ENCODE assay signal across 9 mouse cellular contexts in the genomic region with DNA sequence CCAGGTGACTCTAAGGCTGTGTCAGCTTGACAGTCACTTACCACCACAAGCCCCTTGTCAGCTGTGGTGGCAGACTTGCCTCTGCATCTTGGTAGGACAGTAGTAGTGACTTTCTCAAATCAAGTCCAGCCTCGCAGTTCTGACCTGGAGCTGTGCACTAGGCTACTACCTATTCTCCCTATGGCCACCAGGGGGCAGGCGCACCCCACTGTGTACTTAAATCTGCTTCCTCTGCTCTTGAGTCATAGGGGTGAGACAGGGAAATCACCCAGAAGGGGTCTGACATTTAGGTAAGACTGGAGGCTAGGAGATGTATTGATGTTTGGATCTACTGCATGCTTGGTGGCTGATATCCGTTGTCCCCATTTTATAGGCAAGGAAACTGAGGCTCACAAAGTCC. TPM values are rescaled to one million over a fixed set of nuclear protein-coding genes. Genes with fewer than 3 reads are reported as not detected.
DNase-seq lines count a peak whose midpoint lies in the region; ATAC-seq and TF ChIP-seq lines count a peak whose summit lies in the region.
"Had no signal": no experiment of that assay in that cellular context is flagged by ENCODE, and none has a peak within 500 bp of the region (broad histone marks: within the 10 kb centered on the region; RNA-seq: fewer than 3 reads in every experiment).

No protein-coding gene starts in this region.

- no peak overlapping the region for H3K9ac ChIP-seq in embryonic facial prominence, embryonic 14.5 days (ENCODE audit: low read depth, low read length)
- H3K9ac ChIP-seq: embryonic facial prominence, embryonic 15.5 days had no signal

- H3K36me3 ChIP-seq in embryonic facial prominence, embryonic 14.5 days (ENCODE audit: control insufficient read depth, insufficient read depth, low read length) = 0 out of 2 replicates have a peak, but pooled peaks cover 5% of the 10 kb centered on the region
- H3K36me3 ChIP-seq in spleen, adult 2 months (ENCODE audit: control insufficient read depth, insufficient read depth, low read length) = no peaks in the 10 kb centered on the region

- no peak overlapping the region for H3K4me3 ChIP-seq in left cerebral cortex, adult 2 months
- no peak overlapping the region for H3K4me3 ChIP-seq in bone marrow, adult 2 months (replicated peaks; ENCODE audit: control insufficient read depth, low read depth, low read length)
- no peak overlapping the region for H3K4me3 ChIP-seq in embryonic facial prominence, embryonic 14.5 days (ENCODE audit: low read depth, low read length)
- no peak overlapping the region for H3K4me3 ChIP-seq in spleen, adult 2 months (ENCODE audit: extremely low read depth, insufficient read depth, insufficient read length)
- H3K4me3 ChIP-seq: embryonic facial prominence, embryonic 15.5 days had no signal

- H3K27me3 ChIP-seq in embryonic facial prominence, embryonic 14.5 days (replicated peaks; ENCODE audit: control insufficient read depth, insufficient read depth, low read length) = no peaks in the 10 kb centered on the region
- H3K27me3 ChIP-seq in spleen, adult 2 months (ENCODE audit: control insufficient read depth, insufficient read depth, low read length) = no peaks in the 10 kb centered on the region
- H3K27me3 ChIP-seq: embryonic facial prominence, embryonic 15.5 days had no signal

- 14% methylated on average over 3 of the region's 3 CpGs for WGBS in bone marrow, adult 2 months
- WGBS in embryonic facial prominence, embryonic 14.5 days = 8% methylated on average over 3 of the region's 3 CpGs
- WGBS in spleen, adult 2 months = 12% methylated on average over 3 of the region's 3 CpGs

- H3K9me3 ChIP-seq in embryonic facial prominence, embryonic 14.5 days (ENCODE audit: control insufficient read depth, low read length) = no peaks in the 10 kb centered on the region
- H3K9me3 ChIP-seq: embryonic facial prominence, embryonic 15.5 days had no signal

- intact Hi-C loops in left cerebral cortex, adult 2 months (cut with DNase I) = loop anchor here (2.0 to 10.0 kb wide), 3 partner anchors 122 to 832 kb away; partner anchors contain the start of gene Nme6
- intact Hi-C loops in left cerebral cortex, postnatal 14 days (cut with DNase I) = loop anchor here (5.0 kb wide), 1 partner anchor 122 kb away; no protein-coding TSS in a partner anchor

- no peak overlapping the region for H3K4me2 ChIP-seq in embryonic facial prominence, embryonic 14.5 days (ENCODE audit: low read depth, low read length)
- H3K4me2 ChIP-seq: embryonic facial prominence, embryonic 15.5 days had no signal

- no peak for TF ChIP-seq POLR2A in bone marrow, adult 2 months (IDR thresholded peaks at IDR 0.05; ENCODE audit: borderline replicate concordance, control insufficient read depth, low read depth, low read length)
- no peak for TF ChIP-seq POLR2A in spleen, adult 2 months (IDR thresholded peaks at IDR 0.05; ENCODE audit: low read depth, low read length)

- TF ChIP-seq CTCF in left cerebral cortex, adult 2 months (IDR thresholded peaks at IDR 0.05) = no peak; the same call in none of the 2 replicates
- peak; percentile 98 for TF ChIP-seq CTCF in bone marrow, adult 2 months (IDR thresholded peaks at IDR 0.05; ENCODE audit: control insufficient read depth, insufficient read depth, low read length)
- peak; percentile 89; the same call in 1 of the 2 replicates for TF ChIP-seq CTCF in spleen, adult 2 months (IDR thresholded peaks at IDR 0.05; ENCODE audit: extremely low read depth, insufficient read depth, insufficient read length, insufficient replicate concordance)

- peaks cover 12% of the 10 kb centered on the region; the same call in 1 of the 2 replicates for H3K4me1 ChIP-seq in bone marrow, adult 2 months (ENCODE audit: control insufficient read depth, insufficient read depth, low read length)
- no peaks in the 10 kb centered on the region for H3K4me1 ChIP-seq in embryonic facial prominence, embryonic 14.5 days (ENCODE audit: control insufficient read depth, insufficient read depth, low read length)
- H3K4me1 ChIP-seq in spleen, adult 2 months (ENCODE audit: control insufficient read depth, insufficient read depth, insufficient read length) = peaks cover 6% of the 10 kb centered on the region; the same call in 1 of the 2 replicates

- peak; percentile 65; the same call in 1 of the 2 replicates for ATAC-seq in embryonic facial prominence, embryonic 14.5 days (ENCODE audit: low read depth)
- peak; percentile 62 to 78 for ATAC-seq in hematopoietic stem cell, adult 5-6 weeks (replicated peaks in 1 of 2; ENCODE audit: insufficient read depth in 1 of 2, low FRiP score in 2 of 2, low TSS enrichment in 1 of 2, low read depth in 1 of 2, poor library complexity in 2 of 2, severe bottlenecking in 2 of 2)
- ATAC-seq in megakaryocyte-erythroid progenitor cell, adult 5-6 weeks (replicated peaks; ENCODE audit: low FRiP score, low TSS enrichment, poor library complexity, severe bottlenecking) = peak; percentile 72

- peak; percentile 63 to 64 for DNase-seq in left cerebral cortex, adult 2 months (ENCODE audit: extremely low spot score in 1 of 2, low spot score in 2 of 2)
- no peak for DNase-seq in left cerebral cortex, adult 8-10 months (ENCODE audit: low spot score in 2 of 2)
- DNase-seq in embryonic facial prominence, embryonic 14.5 days (ENCODE audit: low spot score) = peak; percentile 69
- DNase-seq in left cerebral cortex, postnatal 14 days (ENCODE audit: low spot score in 2 of 2) = peak; percentile 71 to 76
- peak in 1 of 2 experiments; percentile 68 for DNase-seq in spleen, adult 2 months (ENCODE audit: low read depth in 1 of 2, low spot score in 2 of 2)

- H3K27ac ChIP-seq in left cerebral cortex, adult 2 months = no peak overlapping the region
- no peak overlapping the region for H3K27ac ChIP-seq in bone marrow, adult 2 months (ENCODE audit: control insufficient read depth, insufficient read depth, low read depth, low read length, poor library complexity)
- H3K27ac ChIP-seq in embryonic facial prominence, embryonic 14.5 days (replicated peaks; ENCODE audit: low read depth, low read length) = no peak overlapping the region
- H3K27ac ChIP-seq in spleen, adult 2 months (ENCODE audit: insufficient read depth, low read length) = no peak overlapping the region
- H3K27ac ChIP-seq: embryonic facial prominence, embryonic 15.5 days had no signal

RNA-seq across cellular contexts. Expression of gene Pfkfb4, which starts 9.1 kb away (rescaled TPM):
- 10 to 100 TPM; 15.8 to 17.7 TPM for total RNA-seq in left cerebral cortex, adult 2 months (2021)
- 10 to 100 TPM; 15.0 to 17.6 (median 15.2) TPM for total RNA-seq in left cerebral cortex, adult 8-10 months (2022)
- polyA plus RNA-seq in bone marrow, adult 2 months (2011; ENCODE audit: insufficient read depth, insufficient read length, low replicate concordance, missing spikeins) = 15.4 and 35.2 TPM in 2 replicates
- 7.4 TPM in 2 replicates for polyA plus RNA-seq in embryonic facial prominence, embryonic 14.5 days (2014; fragmentation: Nextera tagmentation; extraction: Ambion mirVana)
- 15.3 and 40.1 TPM in 2 replicates for total RNA-seq in hematopoietic stem cell, adult 5-6 weeks (2017)
- 10 to 100 TPM; 15.9 to 16.7 TPM for total RNA-seq in left cerebral cortex, postnatal 14 days (2021)
- total RNA-seq in megakaryocyte-erythroid progenitor cell, adult 5-6 weeks (2014; fragmentation: Nextera tagmentation) = 6.2 and 22.7 TPM in 2 replicates
- 4.8 and 11.5 TPM in 2 replicates for total RNA-seq in megakaryocyte-erythroid progenitor cell, adult 5-6 weeks (2017)
- 22.6 and 25.4 TPM in 2 replicates for polyA plus RNA-seq in spleen, adult 2 months (2012; rRNA removed)

RNA-seq across cellular contexts. Expression of gene Ucn2, which starts 14.9 kb away (rescaled TPM):
- total RNA-seq in left cerebral cortex, adult 2 months (2021) = under 1 TPM; 0.40 to 0.41 TPM
- under 1 TPM in 2 of 4 experiments, not detected in 2; 0.33 to 0.53 TPM for total RNA-seq in left cerebral cortex, adult 8-10 months (2022)
- not detected in 2 replicates for polyA plus RNA-seq in bone marrow, adult 2 months (2011; ENCODE audit: insufficient read depth, insufficient read length, low replicate concordance, missing spikeins)
- 0.64 and 1.3 TPM in 2 replicates for polyA plus RNA-seq in embryonic facial prominence, embryonic 14.5 days (2014; fragmentation: Nextera tagmentation; extraction: Ambion mirVana)
- total RNA-seq in hematopoietic stem cell, adult 5-6 weeks (2017) = not detected in 2 replicates
- total RNA-seq in left cerebral cortex, postnatal 14 days (2021) = not detected
- 1.2 TPM in 1 of 2 replicates, not detected in the other for total RNA-seq in megakaryocyte-erythroid progenitor cell, adult 5-6 weeks (2014; fragmentation: Nextera tagmentation)
- total RNA-seq in megakaryocyte-erythroid progenitor cell, adult 5-6 weeks (2017) = not detected in 2 replicates
- polyA plus RNA-seq in spleen, adult 2 months (2012; rRNA removed) = 0.92 and 0.97 TPM in 2 replicates

RNA-seq across cellular contexts. Expression of gene Shisa5, which starts 37.6 kb away (rescaled TPM):
- total RNA-seq in left cerebral cortex, adult 2 months (2021) = 10 to 100 TPM; 71.6 to 77.5 TPM
- 10 to 100 TPM; 81.8 to 96.8 (median 91.6) TPM for total RNA-seq in left cerebral cortex, adult 8-10 months (2022)
- polyA plus RNA-seq in bone marrow, adult 2 months (2011; ENCODE audit: insufficient read depth, insufficient read length, low replicate concordance, missing spikeins) = 69.2 and 133 TPM in 2 replicates
- polyA plus RNA-seq in embryonic facial prominence, embryonic 14.5 days (2014; fragmentation: Nextera tagmentation; extraction: Ambion mirVana) = 81.7 and 90.0 TPM in 2 replicates
- total RNA-seq in hematopoietic stem cell, adult 5-6 weeks (2017) = 416 and 906 TPM in 2 replicates
- total RNA-seq in left cerebral cortex, postnatal 14 days (2021) = 10 to 100 TPM; 68.2 to 72.6 TPM
- total RNA-seq in megakaryocyte-erythroid progenitor cell, adult 5-6 weeks (2014; fragmentation: Nextera tagmentation) = 52.0 and 52.8 TPM in 2 replicates
- total RNA-seq in megakaryocyte-erythroid progenitor cell, adult 5-6 weeks (2017) = 37.6 and 74.5 TPM in 2 replicates
- polyA plus RNA-seq in spleen, adult 2 months (2012; rRNA removed) = 4,319 and 4,795 TPM in 2 replicates

RNA-seq across cellular contexts. Expression of gene Col7a1, which starts 47.3 kb away (rescaled TPM):
- total RNA-seq in left cerebral cortex, adult 2 months (2021) = 1 to 10 TPM; 2.8 to 4.0 TPM
- total RNA-seq in left cerebral cortex, adult 8-10 months (2022) = 1 to 10 TPM; 1.5 to 2.7 (median 2.1) TPM
- 5.5 and 17.5 TPM in 2 replicates for polyA plus RNA-seq in bone marrow, adult 2 months (2011; ENCODE audit: insufficient read depth, insufficient read length, low replicate concordance, missing spikeins)
- polyA plus RNA-seq in embryonic facial prominence, embryonic 14.5 days (2014; fragmentation: Nextera tagmentation; extraction: Ambion mirVana) = 17.4 and 22.0 TPM in 2 replicates
- total RNA-seq in hematopoietic stem cell, adult 5-6 weeks (2017) = 1.0 TPM in 1 of 2 replicates, not detected in the other
- 1 to 10 TPM; 3.6 to 4.2 TPM for total RNA-seq in left cerebral cortex, postnatal 14 days (2021)
- 0.45 TPM in 1 of 2 replicates, not detected in the other for total RNA-seq in megakaryocyte-erythroid progenitor cell, adult 5-6 weeks (2014; fragmentation: Nextera tagmentation)
- total RNA-seq in megakaryocyte-erythroid progenitor cell, adult 5-6 weeks (2017) = 0.42 TPM in 1 of 2 replicates, not detected in the other
- 14.0 and 14.4 TPM in 2 replicates for polyA plus RNA-seq in spleen, adult 2 months (2012; rRNA removed)

RNA-seq across cellular contexts. Expression of gene Trex1, which starts 58.8 kb away (rescaled TPM):
- total RNA-seq in left cerebral cortex, adult 2 months (2021) = 10 to 100 TPM; 11.7 to 15.3 TPM
- total RNA-seq in left cerebral cortex, adult 8-10 months (2022) = 10 to 100 TPM; 11.8 to 17.1 (median 14.0) TPM
- polyA plus RNA-seq in bone marrow, adult 2 months (2011; ENCODE audit: insufficient read depth, insufficient read length, low replicate concordance, missing spikeins) = 10.1 and 19.5 TPM in 2 replicates
- 15.5 and 17.6 TPM in 2 replicates for polyA plus RNA-seq in embryonic facial prominence, embryonic 14.5 days (2014; fragmentation: Nextera tagmentation; extraction: Ambion mirVana)
- 5.9 and 13.9 TPM in 2 replicates for total RNA-seq in hematopoietic stem cell, adult 5-6 weeks (2017)
- 10 to 100 TPM; 12.0 TPM for total RNA-seq in left cerebral cortex, postnatal 14 days (2021)
- 17.1 and 29.7 TPM in 2 replicates for total RNA-seq in megakaryocyte-erythroid progenitor cell, adult 5-6 weeks (2014; fragmentation: Nextera tagmentation)
- 4.7 and 5.1 TPM in 2 replicates for total RNA-seq in megakaryocyte-erythroid progenitor cell, adult 5-6 weeks (2017)
- 137 and 262 TPM in 2 replicates for polyA plus RNA-seq in spleen, adult 2 months (2012; rRNA removed)

Comparison
In these comparisons a context has a peak if more than half of its experiments do, and no peak if none do; other contexts are left out.
1. DNase-seq: peak in left cerebral cortex, adult 2 months (2 of 2), embryonic facial prominence, embryonic 14.5 days (single experiment) and left cerebral cortex, postnatal 14 days (2 of 2); none in left cerebral cortex, adult 8-10 months (0 of 2).
2. Peak in every context shown above with its lines, with median percentiles within 50 percentile points of each other: ATAC-seq.